Mouse (Mus musculus): ENCODE data around the gene Rab15. TPM values are rescaled to one million over a fixed set of nuclear protein-coding genes. Genes with fewer than 3 reads are reported as not detected.
A peak's percentile ranks its signal among the peaks of the same experiment; 100 is the strongest.

The Rab15 gene
- polyA plus RNA-seq, 1 experiment from 2014 or later, result 14.2 TPM

DNA sequence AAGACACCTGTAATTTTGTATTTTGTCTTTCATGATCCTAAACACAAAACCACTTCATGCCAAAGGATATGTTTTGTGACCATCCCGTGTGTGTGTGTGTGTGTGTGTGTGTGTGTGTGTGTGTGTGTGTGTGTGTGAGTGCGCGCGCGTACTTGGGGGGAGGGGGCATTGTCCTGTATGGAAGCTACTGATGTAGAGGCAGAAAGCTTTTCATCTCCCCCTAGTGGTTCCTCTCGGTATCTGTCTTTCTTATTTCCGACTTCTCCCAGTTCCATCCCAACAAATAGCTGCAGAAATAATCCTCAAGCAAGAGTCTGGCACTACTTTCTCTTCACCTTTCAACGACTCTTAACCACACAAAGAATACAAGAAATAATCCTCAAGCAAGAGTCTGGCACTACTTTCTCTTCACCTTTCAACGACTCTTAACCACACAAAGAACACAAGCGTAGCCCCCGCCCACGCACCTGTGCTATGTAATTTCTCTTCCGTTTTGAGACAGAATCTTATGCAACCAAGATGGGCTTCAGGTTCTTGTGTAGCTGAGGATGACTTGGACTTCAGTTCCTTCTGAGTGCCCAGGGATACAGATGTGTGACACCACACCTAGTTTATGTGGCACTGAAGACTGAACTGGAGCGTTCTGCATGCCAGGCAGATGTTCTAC lies 69.9 kb downstream of the Rab15 start:
- H3K4me2 ChIP-seq (ENCODE audit: low read depth), result no peak overlapping the region
- ATAC-seq (ENCODE audit: insufficient read depth, low FRiP score, low TSS enrichment), result no peak
- no peaks in the 10 kb centered on the region for H3K36me3 ChIP-seq (ENCODE audit: control insufficient read depth, insufficient read depth, low read length)
- 54% methylated on average over 14 of the region's 14 CpGs for whole genome bisulfite sequencing
- no peaks in the 10 kb centered on the region for H3K4me1 ChIP-seq (ENCODE audit: control insufficient read depth, insufficient read depth, low read length)
- H3K9me3 ChIP-seq (ENCODE audit: control insufficient read depth, low read length), result no peaks in the 10 kb centered on the region
- H3K9ac ChIP-seq (ENCODE audit: low read length), result no peak overlapping the region
- no peak overlapping the region for H3K4me3 ChIP-seq (ENCODE audit: low read depth, low read length)
- H3K27ac ChIP-seq (ENCODE audit: low read depth, low read length), result no peak overlapping the region
- DNase-seq (ENCODE audit: low spot score), result peak; percentile 34
- no peaks in the 10 kb centered on the region for H3K27me3 ChIP-seq (ENCODE audit: control insufficient read depth, insufficient read depth, low read length)

DNA sequence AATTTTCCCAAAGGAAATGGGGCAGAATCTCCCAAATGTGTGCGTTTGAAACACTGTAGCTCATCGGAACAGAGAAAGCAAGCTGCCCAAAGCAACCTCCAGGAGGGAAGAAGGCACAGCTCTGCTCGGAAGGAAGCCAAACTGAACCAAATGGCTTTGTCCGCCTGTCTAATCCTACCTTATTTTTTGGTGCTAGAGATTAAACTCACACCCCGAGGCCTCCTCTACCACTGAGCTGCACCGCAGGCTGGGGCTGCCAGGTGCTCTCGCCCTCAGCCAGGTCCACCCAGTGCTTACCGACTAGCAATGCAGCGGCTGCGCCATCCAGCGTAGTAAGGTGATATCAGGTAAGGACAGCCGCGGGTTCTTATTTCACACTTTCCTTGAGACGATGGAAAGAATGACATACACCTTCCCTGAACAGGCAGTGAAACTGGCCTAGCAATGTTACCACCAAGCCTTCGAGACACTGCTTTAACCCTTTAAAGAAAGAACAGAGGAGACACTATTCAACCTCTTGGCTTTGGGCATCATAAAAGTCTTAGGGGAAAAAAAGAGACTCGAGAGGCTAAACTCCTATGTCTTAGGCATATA lies 71.7 kb downstream of the Rab15 start:
- H3K4me1 ChIP-seq (ENCODE audit: control insufficient read depth, insufficient read depth, low read length), result no peaks in the 10 kb centered on the region
- no peak overlapping the region for H3K4me2 ChIP-seq (ENCODE audit: low read depth)
- no peaks in the 10 kb centered on the region for H3K9me3 ChIP-seq (ENCODE audit: control insufficient read depth, low read length)
- no peak overlapping the region for H3K27ac ChIP-seq (ENCODE audit: low read depth, low read length)
- no peak overlapping the region for H3K4me3 ChIP-seq (ENCODE audit: low read depth, low read length)
- no peaks in the 10 kb centered on the region for H3K36me3 ChIP-seq (ENCODE audit: control insufficient read depth, insufficient read depth, low read length)
- 84% methylated on average over 16 of the region's 16 CpGs for WGBS
- ATAC-seq (ENCODE audit: insufficient read depth, low FRiP score, low TSS enrichment), result no peak
- no peaks in the 10 kb centered on the region for H3K27me3 ChIP-seq (ENCODE audit: control insufficient read depth, insufficient read depth, low read length)
- H3K9ac ChIP-seq (ENCODE audit: low read length), result no peak overlapping the region
- no peak for DNase-seq (ENCODE audit: low spot score)

Other genes with a start within 250 kb of the Rab15 start
- 3.7 and 4.1 TPM in 2 replicates for gene Sptb, start 112.4 kb downstream of the Rab15 start, polyA plus RNA-seq (2014; fragmentation: Nextera tagmentation; extraction: Ambion mirVana)
- 104 and 105 TPM in 2 replicates for gene Churc1, start 57.4 kb downstream of the Rab15 start, polyA plus RNA-seq (2014; fragmentation: Nextera tagmentation; extraction: Ambion mirVana)
- gene Fntb, start 57.3 kb downstream of the Rab15 start, polyA plus RNA-seq (2014; fragmentation: Nextera tagmentation; extraction: Ambion mirVana), result 48.8 and 49.3 TPM in 2 replicates
- not detected in 2 replicates for gene Gpx2, start 27.4 kb downstream of the Rab15 start, polyA plus RNA-seq (2014; fragmentation: Nextera tagmentation; extraction: Ambion mirVana)
- 20.6 and 33.4 TPM in 2 replicates for gene Max, start 139.3 kb upstream of the Rab15 start, polyA plus RNA-seq (2014; fragmentation: Nextera tagmentation; extraction: Ambion mirVana)